Mouse (Mus musculus) natural killer cell, adult 2 months (primary cell): ENCODE data around the gene Olfr247.
"Not testable (repeated sequence)": the region's sequence is repeated elsewhere in the genome, so short reads cannot be mapped to it uniquely, and the experiment has no call there.

Experiments
- DNase-seq, 2 experiments: peaks; one replicate each; pipeline ENCODE4 v3.0.0; 2022; ENCODE audit warnings: low spot score in 2 of 2

The Olfr247 gene

DNA sequence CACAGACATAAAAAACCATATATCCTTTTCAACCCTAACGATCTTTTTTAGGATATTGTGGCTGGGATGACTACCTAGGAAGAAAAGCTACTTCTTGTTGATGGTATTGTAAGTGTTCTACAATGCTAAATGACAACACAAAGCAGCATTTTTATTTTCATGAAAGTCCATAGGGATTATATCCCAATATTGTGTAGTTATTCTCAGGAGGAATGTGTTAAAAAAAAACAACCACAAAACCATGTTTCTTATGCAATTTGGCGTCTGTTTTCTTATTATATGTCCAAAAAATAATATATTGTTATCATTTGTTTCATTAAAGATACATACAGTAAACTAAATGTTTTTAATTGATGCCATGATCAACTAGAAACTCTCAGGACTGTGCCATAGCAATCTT lies at the start of gene Olfr247:
Gene Olfr247, minus strand, starts transcription at position 101 of the 400 bp plus-strand sequence.
- DNase-seq = not testable (repeated sequence)

DNA sequence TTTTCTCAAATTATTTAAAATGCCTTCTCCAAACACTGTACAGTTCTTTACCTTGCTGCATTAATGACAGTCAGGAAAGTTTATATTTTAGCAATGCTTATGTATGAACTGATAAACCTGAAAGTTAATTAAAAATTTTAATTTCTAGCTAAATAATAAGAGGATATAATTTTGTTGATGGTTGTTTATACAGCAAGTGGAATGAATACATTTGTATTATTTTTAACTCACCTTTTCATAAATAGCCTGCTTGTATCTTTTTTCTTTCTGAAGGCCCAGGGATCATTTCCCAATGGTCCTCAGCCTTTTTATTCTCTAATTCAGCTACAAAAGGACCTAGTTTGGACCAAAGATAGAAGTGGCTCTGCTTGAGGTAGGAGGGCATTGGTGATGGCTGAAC lies 36.4 kb upstream of the Olfr247 start, which contains the start of gene Olfr820:
Gene Olfr820, plus strand, starts transcription at position 301 of the 400 bp plus-strand sequence.
- DNase-seq = no peak

DNA sequence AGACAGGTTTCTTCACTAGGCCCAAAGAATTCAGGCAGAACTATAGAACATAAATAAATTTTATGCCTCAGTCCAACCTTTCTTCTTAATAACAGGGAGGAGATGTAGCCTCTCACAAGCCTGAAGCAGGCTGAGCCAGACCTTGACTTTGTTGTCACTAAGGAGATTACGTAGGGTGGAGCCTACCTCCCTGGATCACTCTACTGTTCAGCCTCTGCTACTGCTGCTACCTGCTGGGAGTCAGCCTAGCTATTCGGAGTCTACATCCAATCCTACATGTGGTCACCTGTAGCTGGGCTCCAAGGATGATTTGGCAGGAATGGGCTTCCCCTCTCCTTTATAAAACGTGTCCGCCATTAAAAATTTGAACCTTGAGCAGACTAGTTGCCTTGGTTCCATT lies 29.4 kb upstream of the Olfr247 start:
- not testable (repeated sequence) for DNase-seq

DNA sequence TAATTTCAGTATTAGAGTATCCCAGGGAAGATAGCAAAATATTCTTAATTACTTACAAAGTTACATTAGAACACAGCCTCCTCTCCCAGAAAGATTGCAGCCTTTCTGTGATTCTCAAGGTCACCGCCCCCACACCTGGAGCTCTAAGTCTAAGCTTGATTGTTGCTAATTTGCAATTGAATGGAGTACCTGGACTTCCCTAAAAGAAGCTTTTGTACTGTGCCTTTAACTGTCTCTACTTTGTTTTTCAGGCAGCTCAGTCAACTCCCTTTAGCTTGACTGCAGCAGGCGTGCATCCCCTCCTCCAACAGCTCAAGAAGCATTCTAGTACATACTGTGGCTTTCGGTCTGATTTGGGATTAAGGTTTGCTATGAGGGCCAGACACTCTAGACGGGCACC lies 28.2 kb upstream of the Olfr247 start:
- not testable (repeated sequence) for DNase-seq

DNA sequence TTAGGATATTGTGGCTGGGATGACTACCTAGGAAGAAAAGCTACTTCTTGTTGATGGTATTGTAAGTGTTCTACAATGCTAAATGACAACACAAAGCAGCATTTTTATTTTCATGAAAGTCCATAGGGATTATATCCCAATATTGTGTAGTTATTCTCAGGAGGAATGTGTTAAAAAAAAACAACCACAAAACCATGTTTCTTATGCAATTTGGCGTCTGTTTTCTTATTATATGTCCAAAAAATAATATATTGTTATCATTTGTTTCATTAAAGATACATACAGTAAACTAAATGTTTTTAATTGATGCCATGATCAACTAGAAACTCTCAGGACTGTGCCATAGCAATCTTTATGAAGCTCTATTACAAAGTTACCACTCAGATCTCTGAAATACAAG lies 9.0 kb upstream of the Olfr247 start, which contains the start of gene Gm10310:
Gene Gm10310, minus strand, starts transcription at position 101 of the 400 bp plus-strand sequence.
- not testable (repeated sequence) for DNase-seq

DNA sequence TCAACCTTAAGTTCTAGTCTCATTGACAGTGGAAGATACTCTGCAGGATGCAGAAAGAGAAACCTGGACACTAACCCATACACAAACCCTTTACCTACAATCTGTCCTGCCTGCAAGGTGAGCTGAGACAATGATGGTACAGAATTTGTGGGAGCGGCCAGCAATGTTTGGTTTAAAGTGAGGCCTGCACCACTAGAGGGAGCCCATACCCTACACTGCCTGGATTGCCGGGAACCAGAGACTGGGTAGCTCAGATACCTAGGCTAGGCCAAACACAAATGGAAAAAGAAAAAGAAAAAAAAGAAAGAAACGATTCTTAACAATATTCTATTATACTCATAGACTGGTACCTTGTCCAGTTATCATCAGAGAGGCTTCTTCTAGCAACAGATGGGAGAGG lies 5.9 kb upstream of the Olfr247 start:
- DNase-seq = not testable (repeated sequence)

DNA sequence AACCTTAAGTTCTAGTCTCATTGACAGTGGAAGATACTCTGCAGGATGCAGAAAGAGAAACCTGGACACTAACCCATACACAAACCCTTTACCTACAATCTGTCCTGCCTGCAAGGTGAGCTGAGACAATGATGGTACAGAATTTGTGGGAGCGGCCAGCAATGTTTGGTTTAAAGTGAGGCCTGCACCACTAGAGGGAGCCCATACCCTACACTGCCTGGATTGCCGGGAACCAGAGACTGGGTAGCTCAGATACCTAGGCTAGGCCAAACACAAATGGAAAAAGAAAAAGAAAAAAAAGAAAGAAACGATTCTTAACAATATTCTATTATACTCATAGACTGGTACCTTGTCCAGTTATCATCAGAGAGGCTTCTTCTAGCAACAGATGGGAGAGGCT lies 2.9 kb downstream of the Olfr247 start:
- not testable (repeated sequence) for DNase-seq

DNA sequence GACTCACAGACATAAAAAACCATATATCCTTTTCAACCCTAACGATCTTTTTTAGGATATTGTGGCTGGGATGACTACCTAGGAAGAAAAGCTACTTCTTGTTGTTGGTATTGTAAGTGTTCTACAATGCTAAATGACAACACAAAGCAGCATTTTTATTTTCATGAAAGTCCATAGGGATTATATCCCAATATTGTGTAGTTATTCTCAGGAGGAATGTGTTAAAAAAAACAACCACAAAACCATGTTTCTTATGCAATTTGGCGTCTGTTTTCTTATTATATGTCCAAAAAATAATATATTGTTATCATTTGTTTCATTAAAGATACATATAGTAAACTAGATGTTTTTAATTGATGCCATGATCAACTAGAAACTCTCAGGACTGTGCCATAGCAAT lies 8.8 kb downstream of the Olfr247 start, which contains the start of gene Olfr819:
Gene Olfr819, minus strand, starts transcription at position 101 of the 400 bp plus-strand sequence.
- DNase-seq = not testable (repeated sequence)

DNA sequence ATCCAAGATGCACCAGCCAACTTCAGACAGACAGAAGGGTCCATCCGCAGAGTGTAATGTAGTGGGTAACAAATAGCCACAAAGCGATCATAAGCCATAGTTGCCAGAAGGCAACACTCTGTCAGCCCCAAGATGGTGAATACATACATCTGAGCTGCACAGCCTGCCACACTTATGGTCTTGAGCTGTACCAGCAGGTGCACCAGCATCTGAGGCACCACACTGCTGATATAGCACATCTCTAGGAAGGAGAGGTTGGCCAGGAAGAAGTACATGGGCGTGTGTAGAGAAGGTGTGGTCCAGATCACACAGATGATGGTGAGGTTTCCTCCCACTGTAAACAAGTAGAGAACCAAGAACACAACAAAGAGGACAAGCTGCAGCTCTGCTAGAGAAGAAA lies 9.7 kb downstream of the Olfr247 start:
- not testable (repeated sequence) for DNase-seq

DNA sequence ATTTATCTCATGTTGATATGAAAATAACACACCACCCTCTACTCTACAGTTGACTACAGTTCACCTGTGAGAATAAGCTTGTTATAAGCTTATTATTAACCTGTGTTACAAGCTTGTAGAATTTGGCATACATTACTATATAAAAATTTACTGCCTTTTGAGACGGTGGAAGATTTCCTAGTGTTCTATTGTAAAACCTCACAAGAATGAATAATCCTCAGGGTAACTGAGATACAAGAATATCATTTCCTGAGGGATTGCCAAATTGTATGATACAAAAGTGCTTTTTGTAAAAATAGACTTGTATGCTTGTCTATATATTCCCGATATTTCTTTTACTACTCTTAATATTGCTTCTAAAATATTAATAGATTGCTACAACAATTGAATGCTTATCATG lies 26.9 kb downstream of the Olfr247 start, which contains the start of gene Olfr818:
Gene Olfr818, minus strand, starts transcription at position 101 of the 400 bp plus-strand sequence.
- DNase-seq = no peak
